Mouse (Mus musculus) intestine, embryonic 16.5 days (tissue): Measurements from ENCODE around the gene C2cd4d. TPM values are rescaled to one million over a fixed set of nuclear protein-coding genes. Genes with fewer than 3 reads are reported as not detected.
A peak's percentile ranks its signal among the peaks of the same experiment; 100 is the strongest.

ENCODE experiments used
- ATAC-seq: fragments of 200-750 bp; cut with Nextera tagmentation; 2 replicates; pipeline ENCODE4 v1.8.0; 2017; ENCODE audit warnings: moderate TSS enrichment, moderate library complexity
- H3K27ac ChIP-seq: fragments of 300-500 bp; sonication (generic); 2 replicates; pipeline ENCODE4 v1.5.1; 2014; ENCODE audit warnings: mild to moderate bottlenecking, low read length
- H3K27me3 ChIP-seq: fragments of 300-500 bp; sonication (generic); replicated peaks from 2 replicates; pipeline ENCODE4 v1.6.1; 2014; ENCODE audit warnings: low read length, control low read depth, mixed read lengths; ENCODE audit not compliant: control insufficient read depth, insufficient read depth
- H3K36me3 ChIP-seq: fragments of 300-500 bp; sonication (generic); 2 replicates; pipeline ENCODE4 v1.6.1; 2014; ENCODE audit warnings: low read length, control low read depth; ENCODE audit not compliant: control insufficient read depth, insufficient read depth
- H3K4me1 ChIP-seq: fragments of 300-500 bp; sonication (generic); 2 replicates; pipeline ENCODE4 v1.6.1; 2014; ENCODE audit warnings: low read length, control low read depth, mixed read lengths; ENCODE audit not compliant: control insufficient read depth, insufficient read depth
- H3K4me2 ChIP-seq: fragments of 300-500 bp; sonication (generic); 2 replicates; pipeline ENCODE4 v1.6.1; 2014; ENCODE audit warnings: low read depth, low read length, control low read depth
- H3K4me3 ChIP-seq: fragments of 300-500 bp; sonication (generic); 2 replicates; pipeline ENCODE4 v1.5.1; 2014; ENCODE audit warnings: mild to moderate bottlenecking, low read length
- H3K9ac ChIP-seq: fragments of 300-500 bp; sonication (generic); 2 replicates; pipeline ENCODE4 v1.6.1; 2014; ENCODE audit warnings: low read depth, low read length
- H3K9me3 ChIP-seq: fragments of 300-500 bp; sonication (generic); 2 replicates; pipeline ENCODE4 v1.6.1; 2016; ENCODE audit warnings: low read length, control low read depth; ENCODE audit not compliant: control insufficient read depth
- WGBS: fragments of 180-500 bp; shearing (Covaris S2); extraction: QIAGEN DNeasy Blood & Tissue Kit; methylation state at CpG from one replicate; pipeline ENCODE4 v1.1.7; 2014; 5-methylcytosine and 5-hydroxymethylcytosine counted together
- polyA plus RNA-seq: library from polyadenylated mRNA; unstranded; fragments of >200 nt; fragmentation: Nextera tagmentation; extraction: Ambion mirVana; gene quantifications from 2 replicates; pipeline ENCODE4 v1.2.1, GENCODE M21; 2015

The C2cd4d gene
- 0.38 and 0.71 TPM in 2 replicates for polyA plus RNA-seq

DNA sequence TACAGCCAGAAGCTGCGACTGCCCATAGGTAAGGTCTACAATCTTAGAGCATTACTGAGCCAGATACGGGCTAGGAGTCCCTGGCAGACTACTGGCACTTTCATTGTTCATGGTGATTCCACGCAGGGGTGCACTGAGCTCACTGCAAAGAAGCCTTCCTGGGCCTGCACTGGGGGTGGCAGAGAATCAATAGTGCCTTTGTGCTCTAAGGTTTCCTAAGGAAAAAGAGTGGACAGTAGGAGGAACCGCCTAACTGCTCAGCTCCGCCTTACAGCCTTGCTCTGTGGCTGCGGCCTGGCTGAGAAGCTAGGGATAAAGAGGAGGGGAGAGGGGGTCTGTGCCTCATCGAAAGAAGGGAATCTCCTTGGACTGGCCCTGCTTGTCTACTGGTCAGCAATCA is at the start of gene C2cd4d:
Gene C2cd4d (plus strand): TSS at position 301 of the 400 bp plus-strand sequence.
- Histone ChIP-seq H3K4me3 (peak within 1 kb of the TSS; percentile 60), H3K27ac (no peak within 1 kb of the TSS), H3K4me1 (peaks cover 5% of the 10 kb centered on the region), H3K36me3 (no peaks in the 10 kb centered on the region), H3K4me2 (peak within 1 kb of the TSS; percentile 93), H3K27me3 (peaks cover 4% of the 10 kb centered on the region; the same call in 1 of the 2 replicates), H3K9me3 (no peaks in the 10 kb centered on the region), H3K9ac (peak within 1 kb of the TSS; percentile 82)
- WGBS: 53% methylated on average over 7 of the region's 7 CpGs
- ATAC-seq: no peak

DNA sequence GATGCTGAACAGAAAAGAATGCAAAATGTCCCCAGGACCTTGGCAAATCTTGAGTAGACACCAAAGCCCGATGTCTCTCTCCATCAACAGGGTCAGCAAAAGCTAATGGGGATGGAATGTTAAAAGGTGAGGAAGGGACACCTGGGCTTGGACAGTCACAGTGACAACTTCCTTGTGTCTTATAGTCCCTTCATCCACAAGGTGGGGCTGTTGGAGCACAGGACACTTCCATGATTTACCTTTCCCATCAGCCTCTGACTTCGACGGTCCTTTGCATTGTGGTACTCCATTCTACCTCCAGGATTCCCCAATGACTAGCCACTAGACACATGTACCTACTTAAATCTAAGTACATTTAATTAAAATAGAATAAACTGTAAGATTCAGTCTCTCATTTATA is 33.6 kb upstream of the C2cd4d start:
- WGBS: 56% methylated on average over 3 of the region's 3 CpGs
- H3K27me3 ChIP-seq: no peaks in the 10 kb centered on the region

GRCm38 (mm10) chr3:94334442-94334841 is 27.8 kb upstream of the C2cd4d start:
- no peak for ATAC-seq
- Histone ChIP-seq H3K36me3 (no peaks in the 10 kb centered on the region), H3K27me3 (no peaks in the 10 kb centered on the region), H3K4me3 (no peak overlapping the region), H3K9ac (no peak overlapping the region), H3K4me1 (no peaks in the 10 kb centered on the region), H3K4me2 (no peak overlapping the region), H3K9me3 (no peaks in the 10 kb centered on the region), H3K27ac (no peak overlapping the region)
- 97% methylated on average over 4 of the region's 4 CpGs for WGBS

More for the DNA sequence above, 33.6 kb upstream of the C2cd4d start:
- ATAC-seq: no peak
- Histone ChIP-seq H3K36me3 (no peaks in the 10 kb centered on the region), H3K4me3 (no peak overlapping the region), H3K4me1 (no peaks in the 10 kb centered on the region), H3K9ac (no peak overlapping the region), H3K9me3 (no peaks in the 10 kb centered on the region), H3K27ac (no peak overlapping the region), H3K4me2 (no peak overlapping the region)

GRCm38 (mm10) chr3:94338522-94338921 is 23.7 kb upstream of the C2cd4d start:
- Histone ChIP-seq H3K27me3 (no peaks in the 10 kb centered on the region), H3K36me3 (no peaks in the 10 kb centered on the region), H3K4me1 (no peaks in the 10 kb centered on the region), H3K4me2 (no peak overlapping the region), H3K9ac (no peak overlapping the region), H3K9me3 (no peaks in the 10 kb centered on the region), H3K4me3 (no peak overlapping the region), H3K27ac (no peak overlapping the region)
- 85% methylated on average over 3 of the region's 3 CpGs for WGBS
- no peak for ATAC-seq

- ATAC-seq: no peak
- no peaks in the 10 kb centered on the region for H3K4me1 ChIP-seq
- H3K9ac ChIP-seq: no peak within 1 kb of the TSS
- no peak within 1 kb of the TSS for H3K27ac ChIP-seq
- H3K27me3 ChIP-seq: no peaks in the 10 kb centered on the region
- 35% methylated on average over 3 of the region's 3 CpGs for WGBS
- no peaks in the 10 kb centered on the region for H3K9me3 ChIP-seq
- H3K4me2 ChIP-seq: no peak within 1 kb of the TSS
- H3K36me3 ChIP-seq: no peaks in the 10 kb centered on the region
- H3K4me3 ChIP-seq: no peak within 1 kb of the TSS
These were observed 20.2 kb upstream of the C2cd4d start, which contains the start of gene Them5 for GRCm38 (mm10) chr3:94341959-94342422. Gene Them5 (plus strand): TSS chr3:94342099.

DNA sequence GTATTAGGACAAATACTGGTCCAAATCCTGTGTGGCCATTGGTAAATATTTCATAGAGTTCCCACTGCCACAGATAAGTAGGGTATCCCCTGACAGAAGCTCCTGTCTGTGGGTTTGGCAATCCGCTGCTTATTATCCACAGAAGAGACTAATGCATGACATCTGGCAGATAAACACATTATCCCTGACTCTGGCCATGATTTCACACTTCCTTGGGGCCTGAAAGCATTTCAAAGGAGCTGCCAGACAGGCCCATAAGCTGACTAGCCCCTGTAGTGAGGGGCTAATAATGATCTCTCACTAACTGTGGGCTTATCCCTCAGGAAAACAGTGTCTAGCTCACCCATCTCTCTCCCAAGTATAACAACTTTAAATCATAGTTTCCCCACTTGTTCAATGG is 19.7 kb upstream of the C2cd4d start:
- Histone ChIP-seq H3K36me3 (no peaks in the 10 kb centered on the region), H3K9me3 (no peaks in the 10 kb centered on the region), H3K4me2 (no peak overlapping the region), H3K4me1 (no peaks in the 10 kb centered on the region), H3K27ac (no peak overlapping the region), H3K9ac (no peak overlapping the region), H3K4me3 (no peak overlapping the region), H3K27me3 (no peaks in the 10 kb centered on the region)
- 60% methylated on average over 1 of the region's 1 CpGs for WGBS
- ATAC-seq: no peak

GRCm38 (mm10) chr3:94344182-94344581 is 18.1 kb upstream of the C2cd4d start:
- H3K9ac ChIP-seq: no peak overlapping the region
- no peaks in the 10 kb centered on the region for H3K9me3 ChIP-seq
- no peaks in the 10 kb centered on the region for H3K4me1 ChIP-seq
- ATAC-seq: no peak
- no peaks in the 10 kb centered on the region for H3K36me3 ChIP-seq
- 82% methylated on average over 2 of the region's 2 CpGs for WGBS
- H3K4me3 ChIP-seq: no peak overlapping the region
- no peak overlapping the region for H3K4me2 ChIP-seq
- H3K27ac ChIP-seq: no peak overlapping the region
- no peaks in the 10 kb centered on the region for H3K27me3 ChIP-seq

GRCm38 (mm10) chr3:94344897-94345296 is 17.3 kb upstream of the C2cd4d start:
- ATAC-seq: no peak
- 59% methylated on average over 3 of the region's 3 CpGs for WGBS

GRCm38 (mm10) chr3:94348146-94348545 is 14.1 kb upstream of the C2cd4d start:
- ATAC-seq: no peak
- 84% methylated on average over 2 of the region's 2 CpGs for WGBS
- no peak overlapping the region for H3K9ac ChIP-seq

More at GRCm38 (mm10) chr3:94344897-94345296, 17.3 kb upstream of the C2cd4d start:
- Histone ChIP-seq H3K27me3 (no peaks in the 10 kb centered on the region), H3K9me3 (no peaks in the 10 kb centered on the region), H3K36me3 (no peaks in the 10 kb centered on the region), H3K4me3 (no peak overlapping the region), H3K4me1 (no peaks in the 10 kb centered on the region), H3K4me2 (no peak overlapping the region), H3K27ac (no peak overlapping the region), H3K9ac (no peak overlapping the region)

GRCm38 (mm10) chr3:94360812-94361211 is 1.4 kb upstream of the C2cd4d start:
- no peak overlapping the region for H3K9ac ChIP-seq
- no peak overlapping the region for H3K4me2 ChIP-seq
- no peak for ATAC-seq
- no peak overlapping the region for H3K4me3 ChIP-seq
- 3% methylated on average over 1 of the region's 1 CpGs for WGBS
- H3K36me3 ChIP-seq: no peaks in the 10 kb centered on the region
- no peaks in the 10 kb centered on the region for H3K9me3 ChIP-seq
- H3K27me3 ChIP-seq: peaks cover 4% of the 10 kb centered on the region; the same call in 1 of the 2 replicates
- no peak overlapping the region for H3K27ac ChIP-seq
- peaks cover 5% of the 10 kb centered on the region for H3K4me1 ChIP-seq

More at GRCm38 (mm10) chr3:94348146-94348545, 14.1 kb upstream of the C2cd4d start:
- H3K4me3 ChIP-seq: no peak overlapping the region
- no peaks in the 10 kb centered on the region for H3K4me1 ChIP-seq
- H3K27me3 ChIP-seq: no peaks in the 10 kb centered on the region
- no peaks in the 10 kb centered on the region for H3K9me3 ChIP-seq
- H3K4me2 ChIP-seq: no peak overlapping the region
- H3K27ac ChIP-seq: no peak overlapping the region
- H3K36me3 ChIP-seq: no peaks in the 10 kb centered on the region
